Mouse (Mus musculus): ENCODE measurements around the gene Vat1.
"Not testable (repeated sequence)": the region's sequence is repeated elsewhere in the genome, so short reads cannot be mapped to it uniquely, and the experiment has no call there.

GRCm38 (mm10) chr11:101438006-101438405, 28.0 kb downstream of the Vat1 start:
- TF ChIP-seq CTCF (IDR thresholded peaks at IDR 0.05; ENCODE audit: insufficient read depth, low read length); POLR2A (IDR thresholded peaks at IDR 0.05; ENCODE audit: borderline replicate concordance, extremely low read depth, low read depth, low read length): not testable (repeated sequence)
